Comparison of ENCODE assay signal across 35 mouse cellular contexts in genomic region chr6:89966341-89966740, GRCm38 (mm10). TPM values are rescaled to one million over a fixed set of nuclear protein-coding genes. Genes with fewer than 3 reads are reported as not detected.
"Had no signal": no experiment of that assay in that cellular context is flagged by ENCODE, and none has a peak within 500 bp of the region (broad histone marks: within the 10 kb centered on the region; RNA-seq: fewer than 3 reads in every experiment).

No protein-coding gene starts in this region.

- H3K27ac ChIP-seq: gastrocnemius, adult 2 months; heart, embryonic 10.5 days; hindbrain, embryonic 10.5 days; hindbrain, embryonic 12.5 days; hindbrain, embryonic 14.5 days; kidney, embryonic 15.5 days; kidney, postnatal 0 days; left cerebral cortex, adult 2 months; limb, embryonic 10.5 days; limb, embryonic 12.5 days; liver, embryonic 13.5 days; liver, embryonic 15.5 days had no signal

- H3K4me3 ChIP-seq: gastrocnemius, adult 2 months; heart, embryonic 10.5 days; heart, embryonic 12.5 days; hindbrain, embryonic 10.5 days; hindbrain, embryonic 12.5 days; kidney, embryonic 15.5 days; left cerebral cortex, adult 2 months; limb, embryonic 10.5 days; limb, embryonic 12.5 days; liver, embryonic 13.5 days; liver, embryonic 15.5 days had no signal

- ATAC-seq: hindbrain, embryonic 16.5 days; intestine, embryonic 16.5 days had no signal

- DNase-seq: gastrocnemius, adult 2 months; gastrocnemius, postnatal 10 days; gastrocnemius, postnatal 25 days; heart, adult 18-20 months; heart, postnatal 10 days; heart, postnatal 4 days; kidney, adult 11 months; kidney, adult 2 months; kidney, adult 9 months; kidney, postnatal 14 days; kidney, postnatal 36 days; liver; liver, embryonic 13.5 days had no signal

RNA-seq across cellular contexts. Expression of gene Vmn1r46, which starts 2.8 kb away (rescaled TPM):
- total RNA-seq: gastrocnemius, adult 2 months; gastrocnemius, postnatal 10 days; gastrocnemius, postnatal 25 days; gastrocnemius, postnatal 4 days; granulocyte monocyte progenitor cell, adult 5-6 weeks; heart, adult 18-20 months; heart, adult 8-10 months; heart, postnatal 10 days; heart, postnatal 25 days; heart, postnatal 4 days; layer of hippocampus, adult 18-20 months; layer of hippocampus, postnatal 10 days; layer of hippocampus, postnatal 25 days; left cerebral cortex, adult 2 months; left cerebral cortex, postnatal 14 days; left cerebral cortex, postnatal 36 days had no signal

RNA-seq across cellular contexts. Expression of gene Vmn1r45, which starts 25.9 kb away (rescaled TPM):
- total RNA-seq: gastrocnemius, adult 2 months; gastrocnemius, postnatal 10 days; gastrocnemius, postnatal 25 days; gastrocnemius, postnatal 4 days; granulocyte monocyte progenitor cell, adult 5-6 weeks; heart, adult 18-20 months; heart, adult 8-10 months; heart, postnatal 10 days; heart, postnatal 25 days; heart, postnatal 4 days; layer of hippocampus, adult 18-20 months; layer of hippocampus, postnatal 10 days; layer of hippocampus, postnatal 25 days; left cerebral cortex, adult 2 months; left cerebral cortex, postnatal 14 days; left cerebral cortex, postnatal 36 days had no signal

RNA-seq across cellular contexts. Expression of gene Vmn1r47, which starts 49.6 kb away (rescaled TPM):
- total RNA-seq: gastrocnemius, adult 2 months; gastrocnemius, postnatal 10 days; gastrocnemius, postnatal 25 days; gastrocnemius, postnatal 4 days; granulocyte monocyte progenitor cell, adult 5-6 weeks; heart, adult 18-20 months; heart, adult 8-10 months; heart, postnatal 10 days; heart, postnatal 25 days; heart, postnatal 4 days; layer of hippocampus, adult 18-20 months; layer of hippocampus, postnatal 10 days; layer of hippocampus, postnatal 25 days; left cerebral cortex, adult 2 months; left cerebral cortex, postnatal 14 days; left cerebral cortex, postnatal 36 days had no signal
